Mouse (Mus musculus) intestine, embryonic 15.5 days (tissue): ENCODE results near the gene Jam3. TPM values are rescaled to one million over a fixed set of nuclear protein-coding genes. Genes with fewer than 3 reads are reported as not detected.
"Not testable (repeated sequence)": the region's sequence is repeated elsewhere in the genome, so short reads cannot be mapped to it uniquely, and the experiment has no call there.

Experiments
- ATAC-seq: fragments of 200-750 bp; cut with Nextera tagmentation; 2 replicates; pipeline ENCODE4 v1.8.0; 2017; ENCODE audit warnings: moderate TSS enrichment, moderate library complexity
- H3K27ac ChIP-seq: fragments of 300-500 bp; sonication (generic); 2 replicates; pipeline ENCODE4 v1.5.1; 2015; ENCODE audit warnings: mild to moderate bottlenecking, inconsistent platforms
- H3K27me3 ChIP-seq: fragments of 300-500 bp; sonication (generic); replicated peaks from 2 replicates; pipeline ENCODE4 v1.6.1; 2015; ENCODE audit warnings: inconsistent platforms
- H3K36me3 ChIP-seq: fragments of 300-500 bp; sonication (generic); 2 replicates; pipeline ENCODE4 v1.6.1; 2015; ENCODE audit warnings: inconsistent platforms
- H3K4me1 ChIP-seq: fragments of 300-500 bp; sonication (generic); replicated peaks from 2 replicates; pipeline ENCODE4 v1.6.1; 2015; ENCODE audit warnings: inconsistent platforms
- H3K4me2 ChIP-seq: fragments of 300-500 bp; sonication (generic); replicated peaks from 2 replicates; pipeline ENCODE4 v1.6.1; 2015; ENCODE audit warnings: mild to moderate bottlenecking, inconsistent platforms
- H3K4me3 ChIP-seq: fragments of 300-500 bp; sonication (generic); replicated peaks from 2 replicates; pipeline ENCODE4 v1.5.1; 2015; ENCODE audit warnings: inconsistent platforms
- H3K9ac ChIP-seq: fragments of 300-500 bp; sonication (generic); 2 replicates; pipeline ENCODE4 v1.6.1; 2015; ENCODE audit warnings: inconsistent platforms
- H3K9me3 ChIP-seq: fragments of 300-500 bp; sonication (generic); 2 replicates; pipeline ENCODE4 v1.6.1; 2016; ENCODE audit warnings: inconsistent platforms
- WGBS: fragments of 180-500 bp; shearing (Covaris S2); methylation state at CpG from one replicate; pipeline ENCODE4 v1.1.7; 2015; 5-methylcytosine and 5-hydroxymethylcytosine counted together
- polyA plus RNA-seq: library from polyadenylated mRNA; unstranded; fragments of >200 nt; fragmentation: Nextera tagmentation; extraction: Ambion mirVana; gene quantifications from 2 replicates; pipeline ENCODE4 v1.2.1, GENCODE M21; 2015

Gene Jam3
- polyA plus RNA-seq, 1 experiment from 2014 or later = 55.1 TPM

DNA sequence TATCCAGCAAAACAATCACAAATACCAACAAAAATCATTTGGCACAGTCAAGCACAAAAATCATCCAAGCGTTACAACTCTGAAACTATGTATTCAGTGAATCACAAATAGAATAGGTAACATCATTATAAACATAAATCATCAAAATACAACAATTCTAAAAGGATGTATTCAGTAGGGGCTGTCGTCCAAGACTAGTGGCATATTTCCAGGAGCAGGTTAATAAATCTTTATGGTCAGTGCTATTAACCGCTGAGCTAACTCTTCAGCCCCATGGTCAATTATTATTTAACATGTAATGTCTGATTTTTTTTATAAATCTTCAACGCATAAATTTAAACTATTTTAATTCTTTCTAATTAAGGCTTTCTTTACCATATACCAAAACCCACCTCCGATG is 8.4 kb upstream of the Jam3 start:
- not testable (repeated sequence) for H3K4me2 ChIP-seq, H3K27me3 ChIP-seq, H3K36me3 ChIP-seq, H3K4me3 ChIP-seq, H3K4me1 ChIP-seq, H3K9me3 ChIP-seq, ATAC-seq, H3K9ac ChIP-seq, H3K27ac ChIP-seq
- WGBS = 78% methylated on average over 5 of the region's 5 CpGs

DNA sequence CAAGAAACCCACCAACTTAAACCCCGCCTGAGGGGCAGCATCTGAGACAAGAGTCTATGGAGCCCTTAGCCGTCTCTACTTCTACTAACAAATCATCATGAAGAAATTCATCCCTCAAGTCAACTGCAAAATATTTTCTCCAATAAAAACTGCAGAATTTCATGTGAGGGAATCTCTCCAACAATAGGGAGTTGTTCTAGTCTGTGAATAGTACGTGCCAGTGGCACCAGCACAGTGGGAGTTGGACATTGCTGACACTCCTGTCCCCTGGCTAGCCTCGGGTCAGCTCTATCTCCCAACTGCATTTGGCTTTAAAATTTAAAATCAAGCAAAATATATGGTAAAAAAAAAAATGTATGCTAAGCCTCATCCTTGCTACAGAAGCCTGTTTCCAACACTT is 1.4 kb downstream of the Jam3 start:
- no peaks in the 10 kb centered on the region for H3K9me3 ChIP-seq
- no peak for ATAC-seq
- H3K4me1 ChIP-seq = no peaks in the 10 kb centered on the region; the same call in 1 of the 2 replicates
- H3K4me3 ChIP-seq = peak overlapping the region; percentile 66; the same call in 1 of the 2 replicates
- H3K27ac ChIP-seq = no peak overlapping the region
- H3K4me2 ChIP-seq = peak overlapping the region; percentile 72; the same call in 1 of the 2 replicates
- peaks cover 3% of the 10 kb centered on the region; the same call in 1 of the 2 replicates for H3K27me3 ChIP-seq
- no peaks in the 10 kb centered on the region for H3K36me3 ChIP-seq
- no peak overlapping the region for H3K9ac ChIP-seq
- 79% methylated on average over 4 of the region's 4 CpGs for WGBS

DNA sequence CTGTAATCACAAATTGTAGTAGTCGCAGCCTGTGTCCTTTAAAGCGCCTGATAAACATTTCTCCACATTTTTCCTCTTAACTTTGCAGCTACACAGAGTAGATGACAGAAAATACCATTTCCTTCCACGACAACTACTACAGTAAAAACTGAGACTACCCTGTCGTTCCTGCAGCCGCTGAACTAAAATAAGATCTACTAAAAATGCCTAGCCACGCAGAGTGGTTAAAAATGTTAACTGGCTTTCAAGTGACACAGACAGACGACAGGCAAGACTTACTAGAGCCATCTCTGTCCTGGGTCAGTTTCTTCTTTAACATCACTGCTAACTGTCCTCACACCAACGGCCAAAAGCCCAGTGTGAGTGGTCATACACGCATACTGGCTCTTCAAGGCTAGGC is 5.4 kb downstream of the Jam3 start:
- Histone ChIP-seq H3K4me3 (no peak overlapping the region), H3K36me3 (no peaks in the 10 kb centered on the region), H3K9me3 (no peaks in the 10 kb centered on the region), H3K27me3 (no peaks in the 10 kb centered on the region), H3K9ac (no peak overlapping the region), H3K4me1 (no peaks in the 10 kb centered on the region; the same call in 1 of the 2 replicates), H3K27ac (no peak overlapping the region), H3K4me2 (no peak overlapping the region)
- no peak for ATAC-seq
- 47% methylated on average over 9 of the region's 9 CpGs for WGBS

DNA sequence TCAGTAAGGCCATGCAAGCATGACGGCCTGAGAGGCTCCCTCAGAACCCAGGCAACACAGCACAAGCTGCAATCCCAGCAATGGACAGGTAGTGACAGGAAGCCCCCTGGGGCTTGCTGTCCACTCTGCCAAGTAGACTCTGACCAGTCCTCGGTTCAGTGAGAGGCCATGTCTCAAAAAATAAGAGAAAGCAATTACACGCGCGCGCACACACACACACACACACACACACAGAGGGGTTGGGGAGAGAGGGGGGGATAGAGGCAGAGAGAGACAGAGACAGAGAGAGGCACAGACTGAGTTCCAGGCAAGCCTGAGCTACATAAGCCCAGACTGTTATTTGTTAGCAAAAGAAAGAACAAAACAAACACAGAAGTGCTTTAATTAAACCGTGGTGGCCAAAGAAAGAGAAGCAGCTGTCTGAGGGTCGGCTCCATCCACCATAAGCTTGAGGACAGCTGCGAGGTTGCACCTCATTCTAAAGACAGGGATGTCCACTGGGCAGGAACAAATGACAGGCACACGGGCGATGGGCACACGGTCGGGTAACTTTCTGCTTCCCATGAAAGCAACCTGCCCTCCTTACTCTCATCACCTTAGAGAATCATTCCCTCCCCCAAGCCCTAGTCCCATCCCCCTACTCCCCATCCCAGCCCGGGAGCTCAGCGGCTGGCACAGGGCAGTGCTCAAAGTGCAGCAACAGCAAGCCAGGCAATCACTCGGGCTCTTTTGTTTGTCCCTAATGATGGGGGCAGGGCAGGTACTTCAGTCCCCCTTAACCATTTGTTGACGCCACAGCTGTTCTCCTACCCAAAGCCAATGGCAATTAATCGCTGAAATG is 6.4 kb downstream of the Jam3 start:
- WGBS = 30% methylated on average over 18 of the region's 18 CpGs
- peak; percentile 71 for ATAC-seq
- Histone ChIP-seq H3K27ac (no peak overlapping the region), H3K4me3 (no peak overlapping the region), H3K9me3 (no peaks in the 10 kb centered on the region), H3K4me2 (no peak overlapping the region), H3K9ac (no peak overlapping the region), H3K4me1 (no peaks in the 10 kb centered on the region; the same call in 1 of the 2 replicates), H3K27me3 (no peaks in the 10 kb centered on the region), H3K36me3 (no peaks in the 10 kb centered on the region)

DNA sequence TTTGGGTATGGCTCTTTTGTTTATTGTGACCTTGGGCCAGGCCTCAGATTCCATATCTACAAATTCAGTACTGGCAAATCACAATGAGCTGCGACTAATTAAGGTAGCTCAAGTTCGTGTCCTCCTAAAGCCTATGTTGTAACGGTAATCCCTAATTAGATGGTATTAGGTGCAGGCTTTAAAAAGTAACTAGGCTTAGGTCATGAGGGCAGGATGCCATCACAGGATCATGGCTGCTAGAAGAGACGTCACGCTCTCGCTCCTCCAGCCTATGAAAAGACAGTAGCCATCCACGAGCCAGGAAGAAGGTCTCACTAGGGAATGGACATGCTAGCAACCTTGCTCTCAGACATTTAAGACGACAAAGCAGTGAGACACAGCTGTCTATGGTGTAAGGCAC is 7.3 kb downstream of the Jam3 start:
- ATAC-seq = no peak

DNA sequence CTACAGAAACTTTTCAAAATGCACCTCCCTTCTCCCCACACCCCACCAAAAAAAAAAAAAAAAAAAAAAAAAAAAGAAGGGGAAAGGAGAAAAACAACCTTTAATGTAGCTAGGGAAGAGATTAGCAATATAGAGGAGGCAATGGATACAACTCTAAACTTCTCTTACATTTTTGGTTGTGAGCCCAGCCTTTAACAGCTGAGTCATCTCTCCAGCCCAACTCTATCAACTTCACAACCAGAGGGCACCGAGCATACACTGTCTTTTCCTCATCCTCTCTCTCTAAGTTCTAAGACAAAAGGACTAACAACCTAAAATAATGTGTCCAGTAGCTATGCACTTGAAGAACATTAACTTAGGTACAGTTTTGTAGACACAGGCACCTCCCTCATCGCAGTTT is 8.4 kb downstream of the Jam3 start:
- H3K4me2 ChIP-seq = no peak overlapping the region
- no peaks in the 10 kb centered on the region for H3K36me3 ChIP-seq
- WGBS = 74% methylated on average over 2 of the region's 2 CpGs
- H3K27ac ChIP-seq = no peak overlapping the region
- no peak for ATAC-seq
- H3K27me3 ChIP-seq = no peaks in the 10 kb centered on the region
- no peaks in the 10 kb centered on the region; the same call in 1 of the 2 replicates for H3K4me1 ChIP-seq
- no peaks in the 10 kb centered on the region for H3K9me3 ChIP-seq
- no peak overlapping the region for H3K4me3 ChIP-seq
- no peak overlapping the region for H3K9ac ChIP-seq

More for the DNA sequence above, 7.3 kb downstream of the Jam3 start:
- Histone ChIP-seq H3K9me3 (no peaks in the 10 kb centered on the region), H3K9ac (no peak overlapping the region), H3K27me3 (no peaks in the 10 kb centered on the region), H3K4me1 (no peaks in the 10 kb centered on the region; the same call in 1 of the 2 replicates), H3K36me3 (no peaks in the 10 kb centered on the region), H3K27ac (no peak overlapping the region), H3K4me2 (no peak overlapping the region), H3K4me3 (no peak overlapping the region)
- WGBS = 80% methylated on average over 8 of the region's 8 CpGs

DNA sequence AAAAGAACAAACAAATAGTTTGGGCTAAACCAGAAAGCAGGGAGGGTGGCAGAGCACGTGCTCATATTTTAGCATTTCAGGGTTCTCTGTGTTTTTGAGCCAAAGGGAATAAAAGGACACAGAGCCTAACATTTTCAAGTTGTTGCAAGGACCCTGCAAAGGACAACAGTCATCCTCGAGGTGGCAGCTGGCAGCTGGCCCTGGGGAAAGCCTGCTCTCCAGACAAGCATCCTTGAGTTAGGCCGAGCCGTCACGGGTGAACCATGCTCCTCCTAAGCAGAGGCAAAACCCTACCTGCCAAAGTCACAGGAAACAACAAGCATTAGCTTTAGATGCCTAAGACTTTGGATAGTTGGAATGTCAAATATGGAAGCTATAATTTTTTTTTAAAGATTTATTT is 10.2 kb downstream of the Jam3 start:
- Histone ChIP-seq H3K9ac (no peak overlapping the region), H3K9me3 (no peaks in the 10 kb centered on the region), H3K4me3 (no peak overlapping the region), H3K27me3 (no peaks in the 10 kb centered on the region), H3K4me2 (no peak overlapping the region), H3K36me3 (no peaks in the 10 kb centered on the region), H3K27ac (no peak overlapping the region), H3K4me1 (no peaks in the 10 kb centered on the region; the same call in 1 of the 2 replicates)
- no peak for ATAC-seq
- whole genome bisulfite sequencing = 83% methylated on average over 5 of the region's 5 CpGs

DNA sequence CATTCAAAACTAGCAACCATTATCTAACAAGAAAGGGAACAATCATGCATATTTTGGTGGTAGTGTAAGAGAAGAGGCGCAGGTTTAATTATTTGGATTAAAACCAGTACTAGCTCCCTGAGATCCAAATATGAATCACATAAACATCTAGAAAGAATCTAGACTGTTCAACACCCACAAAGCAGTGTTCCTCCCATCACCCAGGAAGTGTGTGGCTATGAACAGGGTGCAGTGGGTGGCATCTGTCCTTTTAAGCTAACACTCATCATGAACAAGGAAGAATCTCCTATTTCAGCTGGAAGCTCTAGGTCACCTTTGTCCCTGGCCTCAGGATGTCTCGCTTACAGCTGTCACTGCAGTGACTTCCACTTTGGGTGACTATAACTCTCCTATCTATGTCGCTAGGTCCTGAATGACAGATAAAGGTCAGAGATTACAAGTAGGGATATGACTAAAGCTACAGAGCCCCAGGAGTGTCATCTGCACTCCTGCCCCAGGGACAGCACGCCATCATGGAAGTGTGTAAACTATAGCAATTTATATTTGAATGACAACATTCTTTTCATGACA is 10.9 kb downstream of the Jam3 start:
- no peak for ATAC-seq
- no peaks in the 10 kb centered on the region for H3K9me3 ChIP-seq
- no peaks in the 10 kb centered on the region; the same call in 1 of the 2 replicates for H3K4me1 ChIP-seq
- no peaks in the 10 kb centered on the region for H3K27me3 ChIP-seq
- H3K9ac ChIP-seq = no peak overlapping the region
- no peaks in the 10 kb centered on the region for H3K36me3 ChIP-seq
- no peak overlapping the region for H3K4me2 ChIP-seq
- no peak overlapping the region for H3K27ac ChIP-seq
- no peak overlapping the region for H3K4me3 ChIP-seq
- 81% methylated on average over 4 of the region's 4 CpGs for WGBS

DNA sequence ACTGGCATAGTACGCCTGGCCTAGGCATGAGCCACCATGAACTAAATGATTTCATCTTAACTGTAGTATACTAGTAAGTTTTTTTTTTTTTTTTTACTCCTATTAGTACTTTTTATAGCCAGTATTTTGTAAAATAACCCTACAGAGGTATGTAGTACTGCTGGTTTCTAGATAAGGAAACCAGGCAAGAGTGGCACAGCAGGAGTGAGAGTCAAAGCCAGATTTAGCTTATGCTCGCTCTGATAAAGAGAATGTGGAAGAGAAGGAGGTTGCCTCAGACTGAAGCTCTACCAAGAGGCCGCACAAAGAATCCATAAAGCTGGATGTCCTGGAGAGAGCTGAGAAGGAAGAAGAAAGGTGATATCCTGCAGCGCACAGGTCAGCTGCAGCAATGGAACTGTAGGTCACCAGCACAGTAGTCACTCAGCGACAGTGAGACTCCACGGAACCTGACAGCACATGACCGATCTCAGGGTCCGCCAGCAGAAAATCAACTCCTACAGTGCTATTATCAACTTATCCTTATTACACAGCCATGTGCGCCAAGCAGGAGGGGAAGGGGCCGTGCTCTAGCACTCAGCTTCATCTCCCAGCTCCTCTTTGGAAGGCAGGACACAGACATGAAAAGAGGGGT is 14.7 kb downstream of the Jam3 start:
- Histone ChIP-seq H3K36me3 (no peaks in the 10 kb centered on the region), H3K4me3 (no peak overlapping the region), H3K27me3 (no peaks in the 10 kb centered on the region), H3K4me2 (no peak overlapping the region), H3K9me3 (no peaks in the 10 kb centered on the region), H3K4me1 (no peaks in the 10 kb centered on the region), H3K27ac (no peak overlapping the region), H3K9ac (no peak overlapping the region)
- ATAC-seq = no peak
- 97% methylated on average over 10 of the region's 10 CpGs for WGBS

DNA sequence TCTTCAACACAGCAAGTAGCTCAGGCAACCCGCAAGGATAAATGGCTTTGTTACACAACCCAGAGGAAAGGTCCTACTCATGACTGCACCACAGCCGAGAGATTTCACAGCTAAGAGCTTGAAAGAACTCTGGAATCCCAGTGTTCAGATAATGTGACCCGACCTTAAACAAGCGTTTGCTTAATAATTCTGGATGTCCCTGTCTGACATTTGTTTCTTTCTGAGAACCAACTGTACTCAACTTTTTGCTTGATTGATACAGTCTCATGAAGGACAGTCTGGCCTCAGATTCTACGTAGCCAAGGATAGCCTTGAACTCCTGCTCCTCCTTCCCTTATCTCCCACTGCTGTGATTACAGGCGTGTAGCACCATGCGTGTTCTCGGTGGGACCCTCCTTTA is 18.6 kb downstream of the Jam3 start:
- no peak for ATAC-seq
- H3K4me1 ChIP-seq = no peaks in the 10 kb centered on the region
- WGBS = 72% methylated on average over 8 of the region's 8 CpGs

DNA sequence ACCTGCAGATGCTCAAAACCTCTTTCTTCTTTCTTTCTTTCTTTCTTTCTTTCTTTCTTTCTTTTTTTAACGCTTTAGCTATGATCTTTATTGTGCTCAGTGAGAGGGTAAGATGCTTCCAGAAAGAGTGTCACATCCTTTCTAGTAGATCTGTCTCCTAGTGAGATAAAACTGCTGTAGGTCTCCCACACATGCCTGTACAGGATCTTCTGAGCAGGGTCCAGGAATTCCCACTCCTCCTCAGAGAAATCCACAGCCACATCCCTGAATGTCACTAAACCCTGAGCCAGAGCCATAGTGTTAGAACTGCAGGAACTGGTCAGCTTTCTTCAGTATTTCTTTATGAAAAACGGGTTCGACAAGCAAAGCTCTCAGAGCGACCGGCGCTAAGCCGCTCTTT is 19.8 kb downstream of the Jam3 start:
- Histone ChIP-seq H3K27ac (no peak overlapping the region), H3K9me3 (no peaks in the 10 kb centered on the region), H3K9ac (no peak overlapping the region), H3K27me3 (no peaks in the 10 kb centered on the region), H3K4me1 (no peaks in the 10 kb centered on the region), H3K36me3 (no peaks in the 10 kb centered on the region), H3K4me2 (no peak overlapping the region), H3K4me3 (no peak overlapping the region)
- 89% methylated on average over 7 of the region's 7 CpGs for whole genome bisulfite sequencing
- no peak for ATAC-seq

More for the DNA sequence above, 18.6 kb downstream of the Jam3 start:
- Histone ChIP-seq H3K9me3 (no peaks in the 10 kb centered on the region), H3K4me2 (no peak overlapping the region), H3K27ac (no peak overlapping the region), H3K4me3 (no peak overlapping the region), H3K27me3 (no peaks in the 10 kb centered on the region), H3K36me3 (no peaks in the 10 kb centered on the region), H3K9ac (no peak overlapping the region)

DNA sequence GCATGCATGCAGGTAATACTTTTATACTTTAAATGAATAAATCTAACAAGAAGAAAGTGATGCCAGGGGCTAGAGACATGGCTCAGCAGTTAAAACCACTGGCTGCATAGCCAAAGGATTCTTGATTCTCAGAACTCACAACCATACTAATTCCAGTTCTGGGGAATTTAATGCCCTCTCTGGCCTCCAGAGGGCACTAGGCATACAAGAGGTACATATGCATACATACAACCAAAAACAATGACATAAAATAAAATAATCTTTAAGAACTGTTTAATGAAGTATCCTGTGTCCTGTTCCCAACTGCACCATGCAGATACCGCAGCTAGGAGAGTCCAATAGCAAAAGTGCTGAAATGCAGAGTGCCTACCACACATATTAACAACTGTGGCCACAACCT is 20.8 kb downstream of the Jam3 start:
- no peak overlapping the region for H3K4me2 ChIP-seq
- H3K9ac ChIP-seq = no peak overlapping the region
- 91% methylated on average over 1 of the region's 1 CpGs for WGBS
- H3K4me1 ChIP-seq = no peaks in the 10 kb centered on the region
- H3K9me3 ChIP-seq = no peaks in the 10 kb centered on the region
- no peak overlapping the region for H3K27ac ChIP-seq
- no peak for ATAC-seq
- H3K36me3 ChIP-seq = no peaks in the 10 kb centered on the region
- no peak overlapping the region for H3K4me3 ChIP-seq
- no peaks in the 10 kb centered on the region for H3K27me3 ChIP-seq
